Mouse (Mus musculus) liver, postnatal 0 days (tissue): ENCODE data around the gene Vamp5.

Experiments
- CTCF ChIP-seq: sonication (generic); IDR thresholded peaks from 2 replicates; pipeline ENCODE4 v1.5.1; 2016; ENCODE audit warnings: antibody characterized with exemption, low read depth
- EP300 ChIP-seq: IDR thresholded peaks from 2 replicates; pipeline ENCODE4 v1.6.1; 2016; ENCODE audit warnings: antibody characterized with exemption, low read depth, mild to moderate bottlenecking

DNA sequence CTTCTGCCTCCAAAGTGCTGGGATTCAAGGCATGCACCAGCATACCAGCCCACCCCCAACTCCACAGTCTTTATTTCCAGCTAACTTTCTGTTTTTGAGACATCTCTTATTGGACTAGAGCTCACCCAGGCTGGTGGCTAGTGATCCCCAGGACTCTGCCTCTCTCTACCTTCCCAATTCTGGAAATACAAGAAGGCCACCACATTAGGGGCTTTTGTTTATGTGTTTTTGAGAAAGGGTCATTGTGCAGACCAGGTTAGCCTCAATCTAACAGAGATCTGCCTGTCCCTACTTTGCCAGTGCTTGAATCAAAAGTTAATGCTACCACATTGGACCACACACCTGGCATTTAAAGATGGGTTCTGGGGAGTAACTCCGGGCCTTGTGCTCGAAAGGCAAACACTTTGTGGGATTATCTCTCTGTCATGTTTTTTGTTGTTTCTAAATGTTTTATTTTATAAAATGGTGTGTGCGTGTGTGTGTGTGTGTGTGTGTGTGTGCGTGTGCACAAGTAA lies 12.8 kb downstream of the Vamp5 start:
- TF ChIP-seq CTCF: no peak
- no peak for TF ChIP-seq EP300
